Mouse (Mus musculus) bone marrow macrophage, adult 2 months (primary cell): Measurements from ENCODE around the gene Dagla.

ENCODE experiments used
- CTCF ChIP-seq: IDR thresholded peaks from 2 replicates; pipeline ENCODE4 v1.5.1; 2012; ENCODE audit warnings: low read depth, mild to moderate bottlenecking, low read length, moderate library complexity
- POLR2A ChIP-seq: IDR thresholded peaks from 2 replicates; pipeline ENCODE4 v1.6.1; 2012; ENCODE audit warnings: mild to moderate bottlenecking, low read depth, low read length, borderline replicate concordance

DNA sequence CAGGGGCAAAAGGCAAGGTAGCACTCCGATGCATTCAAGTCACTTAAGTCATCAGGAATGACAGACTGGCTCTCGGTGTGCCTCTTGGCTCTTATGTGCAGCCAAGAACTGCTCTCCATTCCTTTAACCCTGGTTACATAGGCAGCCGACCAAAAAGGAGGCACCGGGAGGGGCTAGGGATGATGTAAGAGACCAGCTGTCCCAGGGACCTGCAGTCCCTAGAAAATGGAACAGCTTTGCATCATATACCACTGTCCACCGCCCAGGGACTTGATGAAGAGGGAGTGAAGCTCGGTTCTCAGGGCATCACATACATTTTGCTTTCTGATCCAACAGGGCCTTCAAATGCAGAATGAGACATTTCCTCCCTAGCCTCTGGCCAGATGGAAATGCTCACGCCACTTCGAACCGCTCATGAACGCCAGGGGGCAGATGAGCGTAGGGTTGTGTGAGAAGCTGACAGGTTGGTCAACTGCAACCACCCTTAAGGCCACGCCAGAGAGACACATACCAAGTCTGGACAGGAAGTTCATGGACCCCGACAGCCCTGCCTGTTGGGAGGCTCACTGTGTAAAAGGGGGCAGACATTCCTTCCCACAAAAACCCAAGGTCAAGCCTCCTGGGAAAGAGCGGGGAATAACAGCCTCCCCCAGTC lies 38.4 kb downstream of the Dagla start:
- TF ChIP-seq POLR2A (no peak), CTCF (peak; percentile 64; the same call in 1 of the 2 replicates)
